In the genomic region with DNA sequence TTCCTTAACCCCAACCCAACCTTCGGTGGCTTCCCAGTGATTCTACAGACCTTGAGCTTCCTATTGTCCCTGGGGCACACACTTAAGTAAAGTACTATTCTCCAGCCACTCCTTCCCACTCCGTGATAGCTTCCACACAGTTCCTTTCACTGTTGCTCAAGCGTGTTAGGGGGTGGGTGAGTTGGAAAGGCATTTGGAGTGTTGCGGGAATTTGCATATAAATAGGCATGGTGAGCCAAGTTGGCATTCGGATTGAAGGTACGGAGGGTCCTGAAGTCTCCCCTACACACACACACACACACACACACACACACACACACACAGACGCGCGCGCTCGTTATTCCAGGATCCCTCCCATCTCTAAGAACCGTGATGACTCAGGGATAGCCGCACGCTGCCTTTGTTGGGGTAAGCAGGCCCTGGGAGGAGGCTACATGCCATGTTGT, we compare ENCODE assay signal across 8 mouse cellular contexts. TPM values are rescaled to one million over a fixed set of nuclear protein-coding genes. Genes with fewer than 3 reads are reported as not detected.
A peak's percentile ranks its signal among the peaks of the same experiment; 100 is the strongest.
DNase-seq lines count a peak whose midpoint lies in the region; ATAC-seq and TF ChIP-seq lines count a peak whose summit lies in the region.

No protein-coding gene starts in this region.

- intact Hi-C loops in heart, postnatal 25 days (cut with DNase I): no loop called here

- H3K4me2 ChIP-seq in heart, embryonic 11.5 days: peak overlapping the region; percentile 93
- H3K4me2 ChIP-seq in intestine, embryonic 16.5 days (ENCODE audit: low read depth, low read length): peak overlapping the region; percentile 100

- peak overlapping the region; percentile 54 for H3K4me3 ChIP-seq in heart, embryonic 11.5 days (ENCODE audit: low read depth, low read length)
- peak overlapping the region; percentile 41 for H3K4me3 ChIP-seq in thymus, adult 2 months (ENCODE audit: control insufficient read depth, insufficient read depth, low read length)
- H3K4me3 ChIP-seq in intestine, embryonic 16.5 days (ENCODE audit: low read length): peak overlapping the region; percentile 64
- peak overlapping the region; percentile 48 for H3K4me3 ChIP-seq in olfactory bulb, adult 2 months (ENCODE audit: insufficient read depth, low read depth, low read length)

- no peak for DNase-seq in heart, postnatal 25 days (ENCODE audit: low spot score)
- DNase-seq in thymus, adult 2 months: no peak
- DNase-seq in thymus, postnatal 36 days: no peak
- no peak for DNase-seq in spleen, adult 12 weeks (ENCODE audit: low spot score)

- no peak overlapping the region for H3K27ac ChIP-seq in heart, embryonic 11.5 days (ENCODE audit: low read depth, low read length)
- H3K27ac ChIP-seq in thymus, adult 2 months (ENCODE audit: control insufficient read depth, insufficient read depth, low read length): no peak overlapping the region
- no peak overlapping the region for H3K27ac ChIP-seq in intestine, embryonic 16.5 days (ENCODE audit: low read length)
- no peak overlapping the region for H3K27ac ChIP-seq in olfactory bulb, adult 2 months (ENCODE audit: insufficient read depth, low read depth, low read length)

- H3K9me3 ChIP-seq in heart, embryonic 11.5 days (replicated peaks; ENCODE audit: control insufficient read depth, low read length): no peaks in the 10 kb centered on the region
- H3K9me3 ChIP-seq in intestine, embryonic 16.5 days (ENCODE audit: control insufficient read depth, low read length): no peaks in the 10 kb centered on the region

- no peaks in the 10 kb centered on the region for H3K4me1 ChIP-seq in heart, embryonic 11.5 days (ENCODE audit: control insufficient read depth, insufficient read depth, low read length)
- H3K4me1 ChIP-seq in thymus, adult 2 months (replicated peaks; ENCODE audit: control insufficient read depth, insufficient read depth, low read length): peaks cover 13% of the 10 kb centered on the region
- H3K4me1 ChIP-seq in intestine, embryonic 16.5 days (ENCODE audit: control insufficient read depth, insufficient read depth, low read length): peaks cover 12% of the 10 kb centered on the region
- H3K4me1 ChIP-seq in olfactory bulb, adult 2 months (ENCODE audit: control insufficient read depth, insufficient read depth, low read length): peaks cover 22% of the 10 kb centered on the region

- no peaks in the 10 kb centered on the region for H3K36me3 ChIP-seq in heart, embryonic 11.5 days (ENCODE audit: control insufficient read depth, insufficient read depth, low read length)
- no peaks in the 10 kb centered on the region for H3K36me3 ChIP-seq in thymus, adult 2 months (ENCODE audit: control insufficient read depth, insufficient read depth, low read length)
- H3K36me3 ChIP-seq in intestine, embryonic 16.5 days (ENCODE audit: control insufficient read depth, insufficient read depth, low read length): no peaks in the 10 kb centered on the region

- TF ChIP-seq CTCF in thymus, adult 2 months (IDR thresholded peaks at IDR 0.05; ENCODE audit: borderline replicate concordance, control insufficient read depth, extremely low read depth, insufficient read depth, low read length, poor library complexity): no peak
- TF ChIP-seq CTCF in olfactory bulb, adult 2 months (IDR thresholded peaks at IDR 0.05; ENCODE audit: insufficient read depth, low read depth, low read length): no peak

- WGBS in heart, embryonic 11.5 days (ENCODE audit: insufficient replicate concordance): 2% methylated on average over 14 of the region's 14 CpGs
- WGBS in thymus, adult 2 months: 57% methylated on average over 14 of the region's 14 CpGs
- 4% methylated on average over 14 of the region's 14 CpGs for WGBS in intestine, embryonic 16.5 days
- under 1% methylated on average over 14 of the region's 14 CpGs for WGBS in olfactory bulb, adult 2 months

- H3K9ac ChIP-seq in heart, embryonic 11.5 days (ENCODE audit: low read depth, low read length): no peak overlapping the region
- peak overlapping the region; percentile 67 for H3K9ac ChIP-seq in intestine, embryonic 16.5 days (ENCODE audit: low read depth, low read length)

- no peak for TF ChIP-seq POLR2A in thymus, adult 2 months (IDR thresholded peaks at IDR 0.05; ENCODE audit: control insufficient read depth, extremely low read depth, insufficient read depth, low read length, poor library complexity)
- TF ChIP-seq POLR2A in olfactory bulb, adult 2 months (IDR thresholded peaks at IDR 0.05; ENCODE audit: insufficient read depth, low read depth, low read length): no peak

- peaks cover 50% of the 10 kb centered on the region for H3K27me3 ChIP-seq in heart, embryonic 11.5 days (ENCODE audit: control insufficient read depth, insufficient read depth, low read length)
- H3K27me3 ChIP-seq in thymus, adult 2 months (ENCODE audit: control insufficient read depth, insufficient read depth, low read length): no peaks in the 10 kb centered on the region; the same call in 1 of the 2 replicates
- H3K27me3 ChIP-seq in intestine, embryonic 16.5 days (replicated peaks; ENCODE audit: control insufficient read depth, insufficient read depth, low read length): peaks cover 36% of the 10 kb centered on the region

- ATAC-seq in heart, embryonic 11.5 days (replicated peaks; ENCODE audit: insufficient number of reproducible peaks, low FRiP score, low TSS enrichment): no peak
- ATAC-seq in intestine, embryonic 16.5 days: peak; percentile 25; the same call in 1 of the 2 replicates
- no peak for ATAC-seq in inflammation-experienced regulatory T-cells, adult 6 months

RNA-seq across cellular contexts. Expression of gene Slc4a11, which starts 0.5 kb away (rescaled TPM):
- polyA plus RNA-seq in heart, embryonic 11.5 days (2014; fragmentation: Nextera tagmentation; extraction: Ambion mirVana): 0.17 and 0.32 TPM in 2 replicates
- total RNA-seq in heart, postnatal 25 days (2021): under 1 TPM; 0.36 to 0.55 TPM
- 12.5 and 13.6 TPM in 2 replicates for polyA plus RNA-seq in thymus, adult 2 months (2012; rRNA removed)
- 0.22 and 0.24 TPM in 2 replicates for polyA plus RNA-seq in intestine, embryonic 16.5 days (2015; fragmentation: Nextera tagmentation; extraction: Ambion mirVana)
- not detected in 2 replicates for polyA plus RNA-seq in olfactory bulb, adult 2 months (2012; ENCODE audit: insufficient read depth, insufficient read length, low replicate concordance, missing spikeins)
- under 1 TPM in 1 of 3 experiments, not detected in 2; 0.29 TPM for polyA plus RNA-seq in inflammation-experienced regulatory T-cells, adult 6 months (2017; shearing (Covaris generic))

RNA-seq across cellular contexts. Expression of gene Itpa, which starts 30.4 kb away (rescaled TPM):
- polyA plus RNA-seq in heart, embryonic 11.5 days (2014; fragmentation: Nextera tagmentation; extraction: Ambion mirVana): 88.7 and 91.0 TPM in 2 replicates
- 10 to 100 TPM; 18.2 to 24.1 TPM for total RNA-seq in heart, postnatal 25 days (2021)
- 42.9 and 43.3 TPM in 2 replicates for polyA plus RNA-seq in thymus, adult 2 months (2012; rRNA removed)
- 72.2 and 81.0 TPM in 2 replicates for polyA plus RNA-seq in intestine, embryonic 16.5 days (2015; fragmentation: Nextera tagmentation; extraction: Ambion mirVana)
- not detected in 2 replicates for polyA plus RNA-seq in olfactory bulb, adult 2 months (2012; ENCODE audit: insufficient read depth, insufficient read length, low replicate concordance, missing spikeins)
- 10 to 100 TPM; 37.0 to 51.3 (median 51.2) TPM for polyA plus RNA-seq in inflammation-experienced regulatory T-cells, adult 6 months (2017; shearing (Covaris generic))

RNA-seq across cellular contexts. Expression of gene Ddrgk1, which starts 33.4 kb away (rescaled TPM):
- 41.3 and 44.7 TPM in 2 replicates for polyA plus RNA-seq in heart, embryonic 11.5 days (2014; fragmentation: Nextera tagmentation; extraction: Ambion mirVana)
- 10 to 100 TPM; 62.1 to 63.9 TPM for total RNA-seq in heart, postnatal 25 days (2021)
- polyA plus RNA-seq in thymus, adult 2 months (2012; rRNA removed): 40.9 and 53.0 TPM in 2 replicates
- 87.1 and 88.0 TPM in 2 replicates for polyA plus RNA-seq in intestine, embryonic 16.5 days (2015; fragmentation: Nextera tagmentation; extraction: Ambion mirVana)
- not detected in 2 replicates for polyA plus RNA-seq in olfactory bulb, adult 2 months (2012; ENCODE audit: insufficient read depth, insufficient read length, low replicate concordance, missing spikeins)
- polyA plus RNA-seq in inflammation-experienced regulatory T-cells, adult 6 months (2017; shearing (Covaris generic)): 100 to 1,000 TPM in 2 of 3 experiments, 10 to 100 TPM in 1; 95.3 to 135 (median 134) TPM

RNA-seq across cellular contexts. Expression of gene Lzts3, which starts 55.2 kb away (rescaled TPM):
- 0.66 and 0.69 TPM in 2 replicates for polyA plus RNA-seq in heart, embryonic 11.5 days (2014; fragmentation: Nextera tagmentation; extraction: Ambion mirVana)
- 1 to 10 TPM; 4.0 to 4.2 TPM for total RNA-seq in heart, postnatal 25 days (2021)
- 7.6 and 9.2 TPM in 2 replicates for polyA plus RNA-seq in thymus, adult 2 months (2012; rRNA removed)
- 15.0 and 19.0 TPM in 2 replicates for polyA plus RNA-seq in intestine, embryonic 16.5 days (2015; fragmentation: Nextera tagmentation; extraction: Ambion mirVana)
- polyA plus RNA-seq in olfactory bulb, adult 2 months (2012; ENCODE audit: insufficient read depth, insufficient read length, low replicate concordance, missing spikeins): not detected in 2 replicates
- under 1 TPM in 2 of 3 experiments, not detected in 1; 0.09 to 0.21 TPM for polyA plus RNA-seq in inflammation-experienced regulatory T-cells, adult 6 months (2017; shearing (Covaris generic))

Comparison
In these comparisons a context has a peak if more than half of its experiments do, and no peak if none do; other contexts are left out.
1. RNA of gene Slc4a11, which starts 0.5 kb away (polyA plus RNA-seq): 12.5 to 13.6 TPM in thymus, adult 2 months; 0.22 to 0.24 TPM in intestine, embryonic 16.5 days, 0.17 to 0.32 TPM in heart, embryonic 11.5 days, 0.29 TPM in inflammation-experienced regulatory T-cells, adult 6 months and not detected in olfactory bulb, adult 2 months; every median in the first group is over 10 times any median in the second.
2. RNA of gene Itpa, which starts 30.4 kb away (polyA plus RNA-seq): 88.7 to 91.0 TPM in heart, embryonic 11.5 days, 72.2 to 81.0 TPM in intestine, embryonic 16.5 days, 37.0 to 51.3 TPM in inflammation-experienced regulatory T-cells, adult 6 months and 42.9 to 43.3 TPM in thymus, adult 2 months; not detected in olfactory bulb, adult 2 months; every median in the first group is over 10 times any median in the second.
3. Peak in every context shown above with its lines, with median percentiles within 50 percentile points of each other: H3K4me3 ChIP-seq.